Mouse (Mus musculus): ENCODE results near the gene Actn4. TPM values are rescaled to one million over a fixed set of nuclear protein-coding genes. Genes with fewer than 3 reads are reported as not detected.

Actn4 gene
- total RNA-seq, 1 experiment: 566 TPM

DNA sequence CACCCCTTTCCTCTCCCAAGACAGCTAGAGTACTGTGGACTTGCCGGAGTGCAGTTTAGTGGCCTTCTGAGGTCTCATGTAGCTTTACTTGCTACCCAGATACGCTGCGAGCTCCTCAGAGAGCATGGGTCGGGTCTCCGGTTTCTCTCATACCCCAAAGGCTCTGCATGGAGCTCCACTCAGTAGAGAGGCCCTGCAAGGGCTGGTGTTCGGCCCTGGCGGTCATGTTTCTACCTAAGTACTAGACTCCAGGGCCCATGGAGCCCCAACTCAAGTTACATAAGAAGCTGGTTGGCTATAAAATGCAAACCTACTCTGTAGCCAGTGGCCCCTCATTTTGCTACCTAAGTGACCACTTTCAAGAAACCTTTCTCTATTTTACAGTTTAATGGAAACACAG, 13.4 kb downstream of the Actn4 start:
- Histone ChIP-seq H3K9me3 (ENCODE audit: control insufficient read depth, insufficient read depth, low read depth, low read length) (no peaks in the 10 kb centered on the region), H3K4me3 (ENCODE audit: insufficient read depth in 1 of 2, low read depth in 1 of 2, low read length in 2 of 2, poor library complexity in 1 of 2, severe bottlenecking in 1 of 2) (peak overlapping the region in 1 of 2 experiments; percentile 7; a peak in 1 of 4 replicates), H3K36me3 (ENCODE audit: control insufficient read depth, insufficient read depth, low read length, poor library complexity, severe bottlenecking) (peaks cover 22% of the 10 kb centered on the region), H3K27ac (ENCODE audit: insufficient read depth, low read depth, low read length, poor library complexity, severe bottlenecking) (0 out of 2 replicates have a peak overlapping the region, but pooled peaks have one; percentile 24), H3K9ac (ENCODE audit: insufficient read depth, low read depth, low read length, poor library complexity, severe bottlenecking) (peak overlapping the region; percentile 44; the same call in 1 of the 2 replicates), H3K4me1 (ENCODE audit: control insufficient read depth in 2 of 2, insufficient read depth in 2 of 2, low read length in 2 of 2, poor library complexity in 1 of 2) (peaks cover 39 to 41% of the 10 kb centered on the region in 2 experiments)
- in situ Hi-C loops (cut with MboI; ENCODE audit: low sequenced_read_pairs in 2 of 2, unreplicated experiment in 2 of 2): no loop called here
- TF ChIP-seq MAFK (IDR thresholded peaks at IDR 0.05; ENCODE audit: insufficient read depth, low read depth, low read length): no peak
- no peak for TF ChIP-seq ZNF384 (IDR thresholded peaks at IDR 0.05; ENCODE audit: low read depth, low read length)
- no peak for TF ChIP-seq CHD2 (IDR thresholded peaks at IDR 0.05; ENCODE audit: low read depth, low read length)
- TF ChIP-seq ZC3H11A (IDR thresholded peaks at IDR 0.05; ENCODE audit: borderline replicate concordance, low read depth, low read length): no peak
- no peak for TF ChIP-seq HCFC1 (IDR thresholded peaks at IDR 0.05; ENCODE audit: borderline replicate concordance, insufficient read depth, low read length)
- DNase-seq (ENCODE audit: low read depth, low spot score): no peak

DNA sequence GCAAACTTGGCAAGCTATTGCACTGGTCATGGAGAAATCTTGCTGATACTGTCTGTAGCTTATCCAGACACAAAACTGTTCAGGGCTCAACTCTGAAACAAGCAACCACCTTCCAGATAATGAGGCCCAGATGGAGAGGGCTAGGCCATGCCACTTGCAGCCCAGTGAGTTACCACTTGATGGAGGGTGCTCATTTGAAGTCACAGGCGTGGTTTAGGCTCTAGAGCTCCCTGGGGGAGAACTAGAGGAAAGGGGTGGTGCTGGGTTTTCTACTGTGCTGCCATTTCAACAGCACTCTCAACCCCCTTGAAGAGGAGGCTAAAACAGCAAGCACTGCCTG, 15.9 kb downstream of the Actn4 start:
- Histone ChIP-seq H3K4me3 (ENCODE audit: insufficient read depth in 1 of 2, low read depth in 1 of 2, low read length in 2 of 2, poor library complexity in 1 of 2, severe bottlenecking in 1 of 2) (no peak overlapping the region), H3K4me1 (ENCODE audit: control insufficient read depth in 2 of 2, insufficient read depth in 2 of 2, low read length in 2 of 2, poor library complexity in 1 of 2) (peaks cover 35 to 40% of the 10 kb centered on the region in 2 experiments), H3K27ac (ENCODE audit: insufficient read depth, low read depth, low read length, poor library complexity, severe bottlenecking) (peak overlapping the region; percentile 78), H3K36me3 (ENCODE audit: control insufficient read depth, insufficient read depth, low read length, poor library complexity, severe bottlenecking) (peaks cover 14% of the 10 kb centered on the region), H3K9me3 (ENCODE audit: control insufficient read depth, insufficient read depth, low read depth, low read length) (no peaks in the 10 kb centered on the region), H3K9ac (ENCODE audit: insufficient read depth, low read depth, low read length, poor library complexity, severe bottlenecking) (peak overlapping the region; percentile 14; the same call in 1 of the 2 replicates)
- in situ Hi-C loops (cut with MboI; ENCODE audit: low sequenced_read_pairs in 2 of 2, unreplicated experiment in 2 of 2): no loop called here
- no peak for DNase-seq (ENCODE audit: low read depth, low spot score)
- TF ChIP-seq CHD2 (IDR thresholded peaks at IDR 0.05; ENCODE audit: low read depth, low read length) (no peak), ZC3H11A (IDR thresholded peaks at IDR 0.05; ENCODE audit: borderline replicate concordance, low read depth, low read length) (no peak), MAFK (IDR thresholded peaks at IDR 0.05; ENCODE audit: insufficient read depth, low read depth, low read length) (no peak), HCFC1 (IDR thresholded peaks at IDR 0.05; ENCODE audit: borderline replicate concordance, insufficient read depth, low read length) (no peak), ZNF384 (IDR thresholded peaks at IDR 0.05; ENCODE audit: low read depth, low read length) (no peak)

GRCm38 (mm10) chr7:28945416-28946270, 16.5 kb downstream of the Actn4 start:
- Histone ChIP-seq H3K4me1 (ENCODE audit: control insufficient read depth in 2 of 2, insufficient read depth in 2 of 2, low read length in 2 of 2, poor library complexity in 1 of 2) (peaks cover 32 to 43% of the 10 kb centered on the region in 2 experiments), H3K27ac (ENCODE audit: insufficient read depth, low read depth, low read length, poor library complexity, severe bottlenecking) (peak overlapping the region; percentile 78)

DNA sequence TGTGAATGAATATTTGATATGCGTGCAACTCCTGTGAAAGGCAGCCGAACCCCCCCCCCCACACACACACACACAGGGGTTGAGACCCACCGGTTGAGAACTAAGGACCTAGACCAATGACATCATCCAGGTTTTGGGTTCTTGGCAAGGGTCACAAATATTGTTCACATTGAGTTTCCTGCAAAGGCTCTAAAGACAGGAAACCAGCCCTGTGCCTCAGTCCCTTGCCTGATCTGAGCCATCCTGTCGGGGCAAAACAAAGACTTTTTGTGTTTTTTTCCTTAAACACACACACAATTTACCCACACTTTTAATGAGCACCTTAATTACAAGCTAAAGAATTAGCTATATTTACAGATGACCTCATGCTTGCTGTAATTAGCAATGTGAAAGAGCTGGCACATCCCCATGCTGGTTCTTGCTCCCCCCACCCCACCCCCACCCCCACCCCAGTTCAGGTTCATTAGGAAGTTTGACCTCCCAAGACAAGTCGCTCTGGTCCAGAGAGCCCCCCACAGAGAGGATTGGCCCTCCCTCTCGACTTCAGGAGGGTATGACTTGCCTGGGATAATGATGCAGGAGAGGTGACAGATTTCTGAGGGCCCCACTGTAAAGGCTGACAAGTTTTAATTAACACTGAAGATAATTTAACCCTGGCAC, 17.3 kb downstream of the Actn4 start:
- in situ Hi-C loops (cut with MboI; ENCODE audit: low sequenced_read_pairs in 2 of 2, unreplicated experiment in 2 of 2): no loop called here
- no peak for DNase-seq (ENCODE audit: low read depth, low spot score)
- H3K4me3 ChIP-seq (ENCODE audit: insufficient read depth in 1 of 2, low read depth in 1 of 2, low read length in 2 of 2, poor library complexity in 1 of 2, severe bottlenecking in 1 of 2): peak overlapping the region; percentile 14 to 17; a peak in 2 of 4 replicates
- H3K9me3 ChIP-seq (ENCODE audit: control insufficient read depth, insufficient read depth, low read depth, low read length): no peaks in the 10 kb centered on the region
- no peak for TF ChIP-seq HCFC1 (IDR thresholded peaks at IDR 0.05; ENCODE audit: borderline replicate concordance, insufficient read depth, low read length)
- no peak for TF ChIP-seq CHD2 (IDR thresholded peaks at IDR 0.05; ENCODE audit: low read depth, low read length)
- TF ChIP-seq ZC3H11A (IDR thresholded peaks at IDR 0.05; ENCODE audit: borderline replicate concordance, low read depth, low read length): no peak
- TF ChIP-seq ZNF384 (IDR thresholded peaks at IDR 0.05; ENCODE audit: low read depth, low read length): no peak
- no peak for TF ChIP-seq MAFK (IDR thresholded peaks at IDR 0.05; ENCODE audit: insufficient read depth, low read depth, low read length)
- peaks cover 14% of the 10 kb centered on the region for H3K36me3 ChIP-seq (ENCODE audit: control insufficient read depth, insufficient read depth, low read length, poor library complexity, severe bottlenecking)
- H3K9ac ChIP-seq (ENCODE audit: insufficient read depth, low read depth, low read length, poor library complexity, severe bottlenecking): peak overlapping the region; percentile 62; the same call in 1 of the 2 replicates
- H3K27ac ChIP-seq (ENCODE audit: insufficient read depth, low read depth, low read length, poor library complexity, severe bottlenecking): peak overlapping the region; percentile 78
- peaks cover 39 to 47% of the 10 kb centered on the region in 2 experiments for H3K4me1 ChIP-seq (ENCODE audit: control insufficient read depth in 2 of 2, insufficient read depth in 2 of 2, low read length in 2 of 2, poor library complexity in 1 of 2)

More at GRCm38 (mm10) chr7:28945416-28946270, 16.5 kb downstream of the Actn4 start:
- H3K36me3 ChIP-seq (ENCODE audit: control insufficient read depth, insufficient read depth, low read length, poor library complexity, severe bottlenecking): peaks cover 13% of the 10 kb centered on the region
- peak overlapping the region; percentile 62 for H3K9ac ChIP-seq (ENCODE audit: insufficient read depth, low read depth, low read length, poor library complexity, severe bottlenecking)
- no peak for TF ChIP-seq CHD2 (IDR thresholded peaks at IDR 0.05; ENCODE audit: low read depth, low read length)
- no peak for TF ChIP-seq HCFC1 (IDR thresholded peaks at IDR 0.05; ENCODE audit: borderline replicate concordance, insufficient read depth, low read length)
- no peak; the same call in none of the 2 replicates for TF ChIP-seq ZNF384 (IDR thresholded peaks at IDR 0.05; ENCODE audit: low read depth, low read length)
- no peak for TF ChIP-seq ZC3H11A (IDR thresholded peaks at IDR 0.05; ENCODE audit: borderline replicate concordance, low read depth, low read length)
- TF ChIP-seq MAFK (IDR thresholded peaks at IDR 0.05; ENCODE audit: insufficient read depth, low read depth, low read length): no peak
- H3K9me3 ChIP-seq (ENCODE audit: control insufficient read depth, insufficient read depth, low read depth, low read length): no peaks in the 10 kb centered on the region
- in situ Hi-C loops (cut with MboI; ENCODE audit: low sequenced_read_pairs in 2 of 2, unreplicated experiment in 2 of 2): no loop called here
- peak overlapping the region; percentile 14 to 17; a peak in 2 of 4 replicates for H3K4me3 ChIP-seq (ENCODE audit: insufficient read depth in 1 of 2, low read depth in 1 of 2, low read length in 2 of 2, poor library complexity in 1 of 2, severe bottlenecking in 1 of 2)
- no peak for DNase-seq (ENCODE audit: low read depth, low spot score)
